Mouse (Mus musculus): ENCODE results near the gene Ccdc152. TPM values are rescaled to one million over a fixed set of nuclear protein-coding genes. Genes with fewer than 3 reads are reported as not detected.

Ccdc152 gene
- total RNA-seq, 2 experiments from 2014 or later: not detected

DNA sequence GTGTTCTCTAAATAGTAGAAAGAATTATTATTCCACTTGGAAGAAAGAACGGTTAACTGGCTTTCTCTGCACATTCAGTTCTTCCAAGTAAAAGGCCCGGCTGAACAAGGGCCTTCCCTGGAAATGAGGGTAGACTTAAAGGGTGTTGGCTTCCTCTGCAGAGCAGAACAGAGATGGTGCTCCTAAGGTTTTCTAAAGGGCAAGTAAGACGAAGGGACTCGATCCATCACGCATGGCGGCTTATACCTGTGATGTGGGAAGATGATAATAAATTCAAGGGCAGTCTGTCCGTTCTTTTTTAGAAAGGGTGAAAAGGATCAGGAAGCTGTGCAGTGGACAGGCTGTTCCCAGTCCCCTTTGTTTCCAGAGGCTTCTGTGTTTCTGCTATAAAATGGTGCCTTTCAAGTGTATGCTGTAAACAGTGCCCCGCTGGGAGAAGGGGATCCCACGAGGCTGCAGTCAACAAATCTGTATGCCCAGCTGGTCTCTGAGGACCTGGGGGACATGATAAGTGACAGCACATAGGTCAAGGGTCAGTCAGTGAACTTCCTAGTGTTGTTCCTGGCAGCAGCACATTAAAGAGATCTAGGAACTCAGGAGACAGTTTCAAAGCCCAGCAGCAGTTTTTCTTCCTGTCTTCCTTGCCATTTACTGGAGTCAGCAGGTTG, 71.0 kb downstream of the Ccdc152 start:
- intact Hi-C loops (cut with DNase I): no loop called here
- peak; percentile 16 to 33 for DNase-seq

DNA sequence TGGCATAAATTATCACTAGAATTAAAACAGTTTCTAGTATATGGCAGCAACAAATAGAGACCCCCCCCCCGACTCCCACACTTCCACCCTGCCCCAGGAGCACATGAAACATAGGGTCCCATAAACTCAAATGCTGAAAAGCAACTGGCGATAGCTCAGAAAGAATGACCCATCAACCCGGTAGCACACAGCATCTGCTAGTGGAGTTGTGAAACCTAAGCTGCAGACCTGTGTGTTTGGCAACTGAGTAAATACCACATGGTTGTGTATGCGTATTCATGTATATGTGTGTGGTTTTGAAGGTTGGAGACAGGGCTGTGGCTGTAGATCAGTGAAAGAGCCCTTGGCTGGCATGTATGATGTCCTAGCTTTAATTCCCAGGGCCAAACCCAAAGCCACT, 72.3 kb downstream of the Ccdc152 start:
- DNase-seq: no peak
- intact Hi-C loops (cut with DNase I): no loop called here

Other genes starting within 250 kb of the Ccdc152 start
- gene Selenop, start 35.0 kb downstream of the Ccdc152 start, total RNA-seq (2021): 100 to 1,000 TPM; 404 to 453 TPM

Measured in heart, postnatal 36 days (tissue).